Mouse (Mus musculus) telencephalon, adult 2 months (tissue): ENCODE results near the gene Btbd35f8.
"Not testable (repeated sequence)": the region's sequence is repeated elsewhere in the genome, so short reads cannot be mapped to it uniquely, and the experiment has no call there.

Experiments used
- DNase-seq: peaks from one replicate; pipeline ENCODE4 v3.0.0-alpha.2; 2011; ENCODE audit warnings: low read depth, low spot score

The Btbd35f8 gene

DNA sequence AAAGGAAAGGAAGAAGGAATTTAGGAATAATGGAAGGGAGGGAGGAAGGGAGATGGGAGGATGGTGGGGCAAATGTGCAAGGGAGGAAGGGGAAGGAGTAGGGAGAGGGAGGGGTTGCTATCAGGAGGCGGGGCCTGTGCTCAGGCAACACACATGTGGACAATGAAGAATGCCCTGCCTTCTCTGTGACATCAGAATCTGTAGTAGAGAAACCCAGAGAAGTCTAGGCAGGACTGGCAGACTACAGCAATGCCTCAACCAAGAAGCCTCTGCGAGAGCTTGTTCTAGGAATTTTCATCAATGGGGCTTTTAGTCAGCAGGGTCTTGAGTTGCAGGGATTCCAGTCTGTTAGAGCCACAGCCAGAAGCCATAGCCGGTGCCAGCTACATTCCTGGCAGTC is at the start of gene Btbd35f8:
Gene Btbd35f8, plus strand, starts transcription at position 301 of the 400 bp plus-strand sequence.
- not testable (repeated sequence) for DNase-seq
